Mouse (Mus musculus) embryo, embryonic 10.5 days (tissue): ENCODE measurements around the gene Dot1l.

Source experiments
- DNase-seq: peaks from one replicate; pipeline ENCODE4 v3.0.0-alpha.2; 2015; ENCODE audit warnings: low spot score

Gene Dot1l

DNA sequence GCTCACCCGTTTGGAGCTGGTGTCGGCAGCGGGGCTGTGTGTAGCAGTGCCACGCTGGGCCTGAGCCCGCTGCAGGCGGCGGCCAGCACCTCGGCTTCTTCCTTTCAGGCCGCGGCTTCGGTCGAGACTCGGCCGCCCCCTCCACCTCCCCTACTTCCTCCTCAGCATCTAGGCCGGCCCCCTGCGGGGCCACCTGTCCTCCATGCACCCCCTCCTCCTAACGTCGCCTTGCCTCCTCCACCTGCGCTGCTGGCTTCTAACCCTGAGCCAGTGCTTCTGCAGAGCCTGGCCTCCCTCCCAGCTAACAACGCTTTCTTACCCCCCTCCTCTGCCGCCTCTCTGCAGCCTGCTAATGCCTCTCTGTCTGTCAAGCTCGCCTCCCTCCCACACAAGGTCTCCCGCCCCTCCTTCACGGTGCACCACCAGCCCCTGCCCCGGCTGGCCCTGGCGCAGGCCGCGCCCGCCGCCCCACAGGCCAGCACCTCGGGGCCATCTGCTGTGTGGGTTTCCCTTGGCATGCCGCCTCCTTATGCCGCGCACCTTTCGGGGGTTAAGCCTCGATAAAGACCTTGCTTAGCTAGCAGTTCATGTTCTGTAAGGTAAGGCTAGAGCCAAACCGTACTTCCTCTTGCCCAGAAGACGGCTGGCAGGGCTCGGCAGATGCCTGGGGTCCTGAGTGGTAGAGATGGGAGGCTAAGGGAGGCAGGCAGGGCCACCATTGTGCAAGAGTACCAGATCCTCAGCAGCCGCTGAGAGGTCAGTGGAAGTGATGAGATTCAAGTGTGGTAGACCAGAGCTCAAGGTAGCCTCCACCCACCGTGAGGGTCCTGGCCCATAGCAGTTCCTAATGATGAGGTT is 37.4 kb downstream of the Dot1l start:
- DNase-seq, result no peak

DNA sequence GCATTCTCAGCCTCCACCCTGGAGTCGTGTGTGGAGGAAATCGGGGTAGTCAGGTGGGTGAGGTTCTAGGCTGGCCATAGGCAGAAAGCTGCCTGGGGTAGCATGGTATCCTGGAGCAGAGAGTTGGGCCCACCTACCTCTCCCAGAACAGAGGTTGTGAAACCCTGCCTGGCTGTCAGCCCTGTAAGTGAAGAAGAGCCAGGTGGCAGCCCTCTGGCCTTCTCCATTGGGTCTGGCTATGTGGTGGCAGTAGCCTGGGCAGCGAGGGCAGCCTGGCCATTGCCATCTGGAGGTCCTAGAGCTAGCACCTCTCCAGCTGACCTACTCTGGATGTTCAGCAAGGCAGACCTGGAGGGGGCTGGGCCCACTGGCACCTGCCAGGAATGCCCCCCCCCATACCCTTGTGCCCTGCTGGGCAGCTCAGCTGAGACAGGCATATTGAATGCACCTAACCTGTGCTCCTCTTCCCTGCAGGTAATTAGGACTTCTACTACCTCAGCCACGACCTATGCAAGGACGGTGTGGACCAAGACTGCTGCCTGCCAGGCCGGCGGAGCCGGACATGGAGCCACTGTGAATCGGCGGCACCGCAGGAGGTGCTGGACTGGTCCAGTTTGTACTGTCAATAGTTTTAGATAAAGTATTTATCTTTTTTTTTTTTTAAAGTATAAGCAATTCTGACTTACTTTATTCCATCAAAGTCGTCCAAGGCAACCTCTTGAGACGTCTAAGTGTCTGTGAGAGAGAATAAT is 38.2 kb downstream of the Dot1l start:
- no peak for DNase-seq

DNA sequence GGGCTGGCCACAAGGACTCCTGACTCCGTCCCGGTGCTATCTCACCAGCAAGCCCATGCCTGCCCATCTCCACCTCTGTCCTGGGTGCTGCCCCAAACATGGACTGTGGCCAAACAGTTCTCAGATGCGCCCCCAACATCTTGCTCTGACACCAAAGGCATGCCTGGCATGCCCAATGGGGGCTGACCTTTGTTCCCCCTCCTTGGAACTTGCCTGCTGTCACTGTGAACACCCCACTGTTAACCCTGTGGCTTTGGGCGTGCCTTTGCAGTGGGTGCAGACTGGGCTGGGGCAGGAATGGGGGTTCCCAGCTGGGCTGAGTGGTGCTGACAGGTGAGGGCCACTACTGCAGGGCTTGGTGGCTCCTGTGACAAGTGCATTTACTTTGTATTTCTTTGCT is 38.8 kb downstream of the Dot1l start:
- DNase-seq, result no peak

DNA sequence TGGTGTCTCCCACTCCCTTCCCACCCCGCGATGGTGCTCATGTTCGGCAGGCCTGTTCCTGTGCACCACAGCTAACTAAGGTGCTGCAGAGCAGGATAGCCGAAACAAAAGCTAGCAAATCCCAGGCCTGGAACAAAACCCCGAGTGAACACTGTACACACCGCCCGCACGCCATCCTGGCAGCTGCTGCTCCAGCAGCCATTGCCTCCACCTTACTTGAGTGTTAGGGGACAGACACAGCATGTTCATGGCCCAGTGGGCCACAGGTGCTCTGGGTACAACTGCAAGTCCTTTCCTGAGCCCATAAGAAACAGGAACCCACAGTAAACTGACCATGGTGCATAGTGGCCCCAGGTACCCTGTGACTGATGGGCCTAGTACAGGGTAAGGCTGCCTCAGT is 39.7 kb downstream of the Dot1l start:
- no peak for DNase-seq

DNA sequence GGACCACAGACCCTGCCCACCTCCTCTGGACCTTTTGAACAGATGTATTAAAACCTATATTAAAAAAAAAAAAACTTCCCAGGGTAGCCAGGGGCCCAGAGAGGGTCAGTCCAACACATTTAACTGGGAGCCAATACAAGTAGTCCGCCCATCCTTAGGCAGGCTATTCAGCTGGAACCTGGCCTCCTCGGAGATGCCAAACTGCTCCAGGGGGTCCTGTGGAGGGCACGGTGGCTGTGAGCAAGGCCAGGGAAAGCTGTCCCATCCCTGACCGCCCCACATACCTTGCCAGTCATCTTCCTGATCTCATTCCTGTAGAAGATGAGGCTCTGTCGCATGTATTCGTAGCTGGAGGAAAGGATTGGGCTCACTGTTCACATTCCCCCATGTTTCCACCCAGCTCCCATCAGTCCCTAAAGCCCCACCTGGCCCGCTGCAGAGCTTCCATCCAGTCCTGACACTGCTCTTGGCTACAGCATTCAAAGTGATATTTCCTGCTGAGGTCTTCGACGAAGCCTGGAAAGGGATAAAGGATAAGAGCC is 41.4 kb downstream of the Dot1l start:
- DNase-seq, result no peak

DNA sequence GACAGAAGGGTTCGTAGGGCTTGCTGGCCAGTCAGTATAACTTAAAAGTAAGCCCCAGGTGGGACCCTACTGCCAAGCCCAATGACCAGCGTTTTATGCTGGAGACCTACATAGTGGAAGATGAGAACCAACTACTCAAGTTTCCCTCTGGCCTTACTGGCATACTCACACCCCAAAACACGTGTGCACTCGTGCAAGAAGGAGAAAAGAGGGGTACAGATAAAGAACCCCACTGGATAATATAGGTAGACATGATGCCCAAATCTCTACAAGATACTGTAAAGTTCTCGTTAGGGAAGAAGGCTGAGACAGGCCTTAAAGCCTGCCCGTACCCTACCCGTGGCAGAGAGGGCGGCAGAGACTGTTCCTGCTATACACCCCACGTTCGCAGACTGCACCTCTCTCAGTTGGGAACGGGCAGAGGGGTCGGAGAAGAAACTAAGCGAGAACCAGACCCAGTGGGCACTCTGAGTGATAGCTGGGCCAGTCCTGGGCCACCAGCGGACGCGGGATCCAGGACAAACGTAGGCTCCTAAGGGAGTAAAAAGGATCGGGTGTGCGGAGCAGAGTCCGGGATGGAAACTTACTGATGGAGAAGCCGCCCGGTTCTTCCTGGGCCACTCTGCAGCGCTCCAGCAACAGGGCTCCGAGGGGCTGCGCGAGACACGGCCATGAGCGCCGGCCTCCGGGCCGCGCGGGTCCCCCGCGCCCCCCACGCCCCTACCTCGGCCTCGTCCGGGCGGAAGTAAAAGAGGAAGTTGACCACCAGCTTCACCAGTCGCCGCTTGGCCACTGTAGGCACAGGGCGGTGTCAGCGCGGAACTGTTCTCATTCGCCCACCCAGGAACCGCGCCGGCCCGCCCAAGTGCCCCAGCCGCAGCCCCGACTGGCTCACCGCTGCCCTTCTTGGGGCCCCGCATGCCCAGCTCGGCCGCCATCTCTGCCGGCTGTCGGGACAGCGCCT is 42.5 kb downstream of the Dot1l start:
- DNase-seq, result peak; percentile 21

DNA sequence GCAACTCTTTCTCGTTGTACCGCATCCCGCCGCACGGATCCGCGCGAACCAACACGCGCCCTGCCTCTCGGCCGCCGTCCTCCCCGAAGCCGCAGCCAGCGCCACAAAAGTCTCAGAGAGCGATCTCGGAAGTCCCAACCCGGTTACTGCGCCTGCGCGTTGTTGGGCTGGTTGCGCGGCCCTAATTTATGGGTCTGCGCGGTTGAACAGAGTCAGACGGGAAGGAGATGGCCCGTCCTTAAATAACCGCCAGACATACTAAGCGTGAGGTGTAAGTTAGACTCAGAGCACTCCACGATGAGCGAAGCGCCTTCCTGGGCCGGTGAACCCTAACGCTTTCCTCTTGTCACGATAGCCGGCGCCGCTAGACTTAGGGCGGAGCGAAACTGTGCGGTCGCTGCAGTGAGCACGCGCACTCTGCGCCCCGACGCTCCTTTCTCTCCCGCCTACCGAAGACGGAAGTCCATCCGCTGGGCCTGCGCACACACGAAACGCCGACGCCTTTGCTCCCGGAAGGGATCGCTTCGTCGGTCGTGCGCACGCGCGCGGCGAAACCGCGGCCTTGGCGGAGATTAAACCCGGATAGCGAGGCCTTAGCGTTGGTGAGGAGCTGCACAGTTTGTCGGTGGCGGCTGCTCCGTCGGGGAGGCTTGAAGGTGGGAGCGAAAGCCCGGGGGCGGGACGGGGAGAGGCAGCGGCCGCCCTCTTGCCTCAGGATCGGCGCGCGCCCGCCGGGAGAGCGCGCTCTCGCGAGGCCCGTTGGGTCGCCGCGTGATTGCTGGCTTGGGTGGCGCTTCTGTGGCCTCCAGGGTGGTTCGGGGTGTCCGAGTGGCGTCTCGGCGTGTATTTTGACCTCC is 43.4 kb downstream of the Dot1l start, which contains the start of the genes Sf3a2 and Plekhj1:
Gene Sf3a2, plus strand, starts transcription at position 49 of the 857 bp plus-strand sequence.
Gene Plekhj1, minus strand, starts transcription at position 477 of the 857 bp plus-strand sequence.
- DNase-seq, result peak; percentile 97

DNA sequence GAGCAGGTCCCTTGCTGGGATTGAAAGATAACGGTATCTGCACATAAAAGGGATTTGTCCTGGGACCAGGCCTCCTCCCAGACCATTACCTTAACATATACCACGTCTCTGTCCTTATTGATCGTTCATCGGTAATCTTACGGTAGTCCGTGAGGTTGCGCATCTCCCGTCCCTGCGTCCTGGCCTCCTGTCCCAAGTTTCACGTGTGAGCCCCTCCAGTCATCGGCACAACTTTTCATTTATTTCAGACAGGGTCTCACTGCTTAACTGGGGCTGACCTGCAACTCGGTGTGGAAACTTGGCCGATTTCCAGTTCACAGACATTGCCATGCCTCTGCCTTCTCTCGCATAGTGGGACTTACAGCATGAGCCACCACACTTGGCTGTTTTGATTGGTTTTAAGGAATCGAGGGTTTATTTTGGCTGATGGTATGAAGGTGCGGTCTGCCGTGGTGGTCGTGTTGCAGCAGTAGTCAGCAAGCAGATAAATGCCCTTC is 44.1 kb downstream of the Dot1l start:
- no peak for DNase-seq

DNA sequence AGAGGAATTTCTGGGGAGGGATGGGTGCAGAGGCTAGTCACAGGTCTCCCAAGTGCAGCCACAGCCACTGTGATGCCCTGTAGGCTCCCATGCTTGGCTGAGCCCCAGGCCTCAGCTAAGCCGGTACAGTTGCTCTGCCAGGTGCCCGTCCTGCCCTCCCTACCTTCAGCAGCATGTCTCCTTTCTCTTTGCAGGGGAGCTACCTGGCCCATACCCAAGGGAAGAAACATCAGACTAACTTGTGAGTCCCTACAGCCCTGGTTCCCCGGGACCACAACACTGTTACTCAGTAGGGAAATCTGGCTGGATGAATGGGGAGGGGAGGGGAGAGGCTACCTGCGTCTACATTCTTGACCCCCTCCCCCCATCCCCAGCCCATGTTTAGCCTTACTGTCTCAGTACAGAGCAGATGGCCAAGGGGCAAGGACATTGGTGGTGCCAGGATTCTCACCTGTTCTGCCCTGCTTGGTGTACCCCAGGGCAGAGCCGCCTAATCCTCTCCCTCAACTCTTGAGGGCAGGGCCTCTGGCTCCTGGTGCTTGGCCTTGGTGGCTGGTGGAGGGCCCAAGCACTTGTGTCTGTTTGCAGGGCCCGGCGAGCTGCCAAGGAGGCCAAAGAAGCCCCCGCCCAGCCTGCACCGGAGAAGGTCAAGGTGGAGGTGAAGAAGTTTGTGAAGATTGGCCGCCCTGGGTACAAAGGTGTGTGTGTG is 47.4 kb downstream of the Dot1l start:
- no peak for DNase-seq

DNA sequence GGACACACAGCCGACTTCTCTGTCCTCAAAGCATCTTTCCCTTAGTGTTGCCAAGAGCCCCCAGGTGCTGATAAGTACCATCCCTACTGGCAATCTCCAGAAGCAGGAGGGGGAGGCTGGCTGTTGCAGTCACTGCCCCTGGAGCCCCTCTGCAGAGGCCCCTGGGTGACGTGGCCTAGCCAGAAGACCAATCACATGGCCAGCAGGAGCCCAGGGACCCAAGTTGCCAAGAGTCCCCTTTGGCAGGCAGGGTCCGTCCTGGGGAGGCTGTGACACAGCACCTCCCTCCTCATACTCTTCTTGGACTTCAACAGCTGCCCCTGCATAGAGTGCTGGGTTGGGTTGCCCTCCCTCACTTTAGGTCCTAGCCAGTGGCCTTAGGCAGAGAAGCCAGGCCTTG is 48.0 kb downstream of the Dot1l start:
- no peak for DNase-seq

DNA sequence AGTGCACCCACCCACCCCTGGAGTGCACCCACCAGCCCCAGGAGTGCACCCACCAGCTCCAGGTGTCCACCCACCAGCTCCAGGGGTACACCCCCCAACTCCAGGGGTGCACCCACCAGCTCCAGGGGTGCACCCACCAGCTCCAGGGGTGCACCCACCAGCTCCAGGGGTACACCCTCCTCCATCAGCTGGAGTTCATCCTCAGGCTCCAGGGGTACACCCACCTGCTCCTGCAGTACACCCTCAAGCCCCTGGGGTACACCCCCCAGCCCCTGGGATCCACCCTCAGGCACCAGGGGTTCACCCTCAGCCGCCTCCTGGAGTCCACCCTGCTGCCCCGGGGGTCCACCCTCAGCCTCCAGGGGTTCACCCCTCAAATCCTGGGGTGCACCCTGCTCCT is 49.3 kb downstream of the Dot1l start:
- DNase-seq, result no peak

DNA sequence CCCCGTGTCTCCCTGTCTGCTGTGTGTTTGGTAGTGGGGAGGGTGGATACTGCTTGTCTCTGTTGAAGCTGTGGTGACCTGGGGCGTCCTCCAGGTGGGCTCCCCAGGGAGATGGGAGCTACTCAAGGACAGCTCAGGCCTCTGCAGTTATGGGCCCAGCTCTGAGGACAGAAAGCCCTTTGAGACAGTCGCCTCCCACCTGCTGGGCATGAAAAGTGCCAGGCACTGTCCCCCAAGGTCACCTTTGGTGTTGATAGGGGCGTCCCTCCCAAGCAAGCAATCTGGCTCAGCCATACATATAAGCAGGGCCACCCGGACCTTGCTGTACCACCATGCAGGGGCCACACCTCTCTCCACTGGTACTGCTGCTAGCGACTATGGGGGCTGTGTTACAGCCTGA is 49.9 kb downstream of the Dot1l start, which contains the start of gene Amh:
Gene Amh, plus strand, starts transcription at position 328 of the 400 bp plus-strand sequence.
- DNase-seq, result no peak

DNA sequence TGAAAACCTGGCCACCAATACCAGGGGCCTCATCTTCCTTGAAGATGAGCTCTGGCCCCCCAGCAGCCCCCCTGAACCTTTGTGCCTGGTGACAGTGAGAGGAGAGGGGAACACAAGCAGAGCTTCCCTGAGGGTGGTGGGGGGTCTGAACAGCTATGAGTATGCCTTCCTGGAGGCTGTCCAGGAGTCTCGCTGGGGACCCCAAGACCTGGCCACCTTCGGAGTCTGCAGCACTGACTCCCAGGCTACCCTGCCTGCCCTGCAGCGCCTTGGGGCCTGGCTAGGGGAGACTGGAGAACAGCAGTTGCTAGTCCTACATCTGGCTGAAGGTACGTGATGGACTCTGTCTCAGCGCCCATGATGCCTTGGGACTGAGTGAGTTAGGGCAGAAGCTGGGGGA is 50.3 kb downstream of the Dot1l start:
- DNase-seq, result no peak

DNA sequence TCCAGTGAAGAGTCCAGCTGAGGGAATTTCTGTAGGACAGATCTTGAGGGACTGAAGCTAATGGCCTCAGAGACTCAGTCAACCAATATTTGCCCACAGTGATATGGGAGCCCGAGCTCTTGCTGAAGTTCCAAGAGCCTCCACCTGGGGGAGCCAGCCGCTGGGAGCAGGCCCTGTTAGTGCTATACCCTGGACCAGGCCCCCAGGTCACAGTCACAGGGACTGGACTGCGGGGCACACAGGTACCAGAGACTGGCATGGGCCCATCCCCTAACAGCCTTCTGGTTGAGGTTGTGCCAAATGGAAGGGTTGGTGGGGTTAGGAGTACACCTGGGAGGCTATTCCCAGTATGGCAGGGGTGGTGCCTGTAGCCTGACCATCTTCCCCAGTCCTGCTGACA is 50.9 kb downstream of the Dot1l start:
- DNase-seq, result peak; percentile 78

DNA sequence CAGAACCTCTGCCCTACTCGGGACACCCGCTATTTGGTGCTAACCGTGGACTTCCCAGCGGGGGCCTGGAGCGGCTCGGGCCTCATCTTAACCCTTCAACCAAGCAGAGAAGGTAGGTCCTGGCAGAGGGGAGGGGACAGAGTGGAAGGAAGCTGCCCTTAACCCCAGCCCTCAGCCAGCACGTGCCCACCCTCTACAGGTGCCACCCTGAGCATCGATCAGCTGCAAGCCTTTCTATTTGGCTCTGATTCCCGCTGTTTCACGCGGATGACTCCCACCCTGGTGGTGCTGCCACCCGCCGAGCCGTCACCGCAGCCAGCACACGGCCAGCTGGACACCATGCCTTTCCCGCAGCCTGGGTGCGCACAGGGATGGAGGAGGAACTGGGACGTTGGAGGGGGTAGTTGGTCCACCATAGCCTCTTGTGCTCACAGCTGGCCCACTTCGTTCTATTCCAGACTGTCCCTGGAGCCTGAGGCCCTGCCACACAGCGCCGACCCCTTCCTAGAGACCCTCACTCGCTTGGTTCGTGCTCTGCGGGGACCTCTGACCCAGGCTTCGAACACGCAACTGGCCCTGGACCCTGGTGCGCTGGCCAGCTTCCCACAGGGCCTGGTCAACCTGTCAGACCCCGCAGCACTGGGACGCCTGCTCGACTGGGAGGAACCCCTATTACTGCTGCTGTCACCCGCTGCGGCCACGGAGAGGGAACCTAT is 51.5 kb downstream of the Dot1l start:
- no peak for DNase-seq

DNA sequence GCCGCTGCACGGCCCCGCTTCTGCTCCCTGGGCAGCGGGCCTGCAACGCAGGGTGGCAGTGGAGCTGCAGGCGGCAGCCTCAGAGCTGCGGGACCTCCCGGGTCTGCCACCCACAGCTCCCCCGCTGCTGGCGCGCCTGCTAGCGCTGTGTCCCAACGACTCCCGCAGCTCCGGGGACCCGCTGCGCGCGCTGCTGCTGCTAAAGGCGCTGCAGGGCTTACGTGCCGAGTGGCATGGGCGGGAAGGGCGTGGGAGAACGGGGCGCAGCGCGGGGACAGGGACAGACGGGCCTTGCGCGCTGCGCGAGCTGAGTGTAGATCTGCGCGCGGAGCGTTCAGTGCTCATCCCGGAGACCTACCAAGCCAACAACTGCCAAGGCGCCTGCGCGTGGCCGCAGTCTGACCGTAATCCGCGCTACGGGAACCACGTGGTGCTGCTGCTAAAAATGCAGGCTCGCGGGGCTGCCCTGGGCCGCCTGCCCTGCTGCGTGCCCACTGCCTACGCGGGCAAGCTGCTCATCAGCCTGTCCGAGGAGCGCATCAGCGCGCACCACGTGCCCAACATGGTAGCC is 52.1 kb downstream of the Dot1l start:
- peak; percentile 80 for DNase-seq

DNA sequence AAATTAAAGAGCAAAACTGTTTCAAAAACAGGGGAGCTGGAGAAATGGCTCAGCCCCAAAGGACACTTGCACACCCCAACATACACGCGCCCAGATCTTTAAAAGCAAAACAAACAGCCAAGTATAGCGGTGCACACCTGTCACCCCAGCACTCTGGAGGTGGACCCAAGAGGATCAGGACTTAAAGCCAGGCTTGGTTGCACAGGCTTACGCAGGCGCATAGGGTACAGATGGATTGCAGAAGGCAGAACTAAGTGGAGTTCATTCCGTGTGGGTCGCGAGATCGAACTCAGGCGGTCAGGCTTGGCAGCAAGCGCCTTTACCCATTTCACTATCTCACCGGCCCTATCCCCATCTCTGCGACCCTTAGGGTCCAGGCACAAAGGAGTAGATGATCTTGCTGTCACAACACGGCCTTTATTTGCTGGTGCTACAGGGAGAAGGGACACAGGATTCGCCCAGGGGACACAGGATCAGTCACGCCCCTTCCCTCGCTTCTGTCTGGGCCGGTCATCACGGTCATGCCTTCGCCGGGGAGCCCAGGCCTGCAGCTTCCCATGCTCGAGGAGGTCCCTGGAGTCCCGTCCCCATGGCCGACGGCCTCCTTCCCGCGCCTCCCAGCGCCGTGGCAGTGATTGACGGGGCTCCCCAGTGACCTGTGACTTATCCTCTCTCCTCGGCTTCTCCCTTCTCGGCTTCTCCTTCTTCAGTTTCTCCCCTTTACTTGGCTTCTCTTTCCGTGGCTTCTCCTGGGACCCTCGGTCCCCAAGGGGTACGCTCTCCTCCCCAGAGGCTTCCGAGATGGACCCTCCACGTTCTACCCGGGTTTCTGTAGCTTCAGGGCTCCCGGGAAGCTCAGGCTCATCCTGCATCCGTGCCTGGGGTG is 53.3 kb downstream of the Dot1l start:
- peak; percentile 32 for DNase-seq
